Mouse (Mus musculus) MEL-GATA-1-ER (cell line): ENCODE measurements around the gene Wnt10a.
"Not testable (repeated sequence)": the region's sequence is repeated elsewhere in the genome, so short reads cannot be mapped to it uniquely, and the experiment has no call there.

Experiments used
- DNase-seq: peaks from one replicate; pipeline ENCODE4 v3.0.0-alpha.2; 2012; ENCODE audit warnings: low read depth; ENCODE audit errors: extremely low read depth

Wnt10a gene

GRCm38 (mm10) chr1:74814931-74815647, 23.8 kb downstream of the Wnt10a start:
- DNase-seq, result no peak

GRCm38 (mm10) chr1:74815965-74816364, 24.6 kb downstream of the Wnt10a start:
- DNase-seq, result not testable (repeated sequence)

- peak; percentile 72 for DNase-seq
These were observed 25.4 kb downstream of the Wnt10a start for GRCm38 (mm10) chr1:74816612-74817199.

- DNase-seq, result no peak
These were observed 25.9 kb downstream of the Wnt10a start for GRCm38 (mm10) chr1:74817219-74817618.

GRCm38 (mm10) chr1:74818509-74818908, 27.2 kb downstream of the Wnt10a start:
- DNase-seq, result no peak

GRCm38 (mm10) chr1:74823598-74823997, 32.3 kb downstream of the Wnt10a start:
- DNase-seq, result not testable (repeated sequence)

GRCm38 (mm10) chr1:74824518-74825302, 33.4 kb downstream of the Wnt10a start:
- no peak for DNase-seq

- DNase-seq, result no peak
These were observed 38.7 kb downstream of the Wnt10a start for GRCm38 (mm10) chr1:74830061-74830460.

GRCm38 (mm10) chr1:74833255-74833654, 41.9 kb downstream of the Wnt10a start:
- no peak for DNase-seq

- no peak for DNase-seq
These were observed 51.8 kb downstream of the Wnt10a start for GRCm38 (mm10) chr1:74843090-74843489.

- no peak for DNase-seq
These were observed 55.0 kb downstream of the Wnt10a start for GRCm38 (mm10) chr1:74846341-74846740.

GRCm38 (mm10) chr1:74848946-74849345, 57.6 kb downstream of the Wnt10a start:
- DNase-seq, result no peak

- no peak for DNase-seq
These were observed 58.9 kb downstream of the Wnt10a start for GRCm38 (mm10) chr1:74850251-74850650.

- no peak for DNase-seq
These were observed 59.9 kb downstream of the Wnt10a start for GRCm38 (mm10) chr1:74851001-74851775.
